Mouse (Mus musculus): Measurements from ENCODE around the gene Arhgap23. TPM values are rescaled to one million over a fixed set of nuclear protein-coding genes. Genes with fewer than 3 reads are reported as not detected.

The Arhgap23 gene
- not detected for polyA plus RNA-seq (2017; shearing (Covaris generic))

DNA sequence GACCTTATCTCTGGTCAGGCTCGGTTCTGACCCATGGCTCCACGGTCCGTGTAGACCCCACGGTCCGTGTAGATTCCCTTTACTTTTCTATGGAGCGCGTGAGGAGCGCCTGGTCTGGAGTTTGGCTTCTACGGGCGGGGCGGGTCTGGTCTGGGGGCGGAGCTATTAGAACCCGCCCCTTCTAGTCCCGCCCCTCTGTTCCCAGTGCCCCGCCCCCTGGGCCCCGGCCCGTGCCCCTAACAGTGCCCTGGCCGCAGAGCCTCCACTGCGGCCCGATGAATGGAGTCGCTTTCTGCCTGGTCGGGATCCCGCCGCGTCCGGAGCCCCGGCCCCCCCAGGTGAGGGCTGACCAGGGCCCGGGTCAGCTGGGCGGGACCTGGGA is at the start of gene Arhgap23:
Arhgap23 (plus strand) TSS at position 204 of the 382 bp plus-strand sequence.
- no peak for ATAC-seq

DNA sequence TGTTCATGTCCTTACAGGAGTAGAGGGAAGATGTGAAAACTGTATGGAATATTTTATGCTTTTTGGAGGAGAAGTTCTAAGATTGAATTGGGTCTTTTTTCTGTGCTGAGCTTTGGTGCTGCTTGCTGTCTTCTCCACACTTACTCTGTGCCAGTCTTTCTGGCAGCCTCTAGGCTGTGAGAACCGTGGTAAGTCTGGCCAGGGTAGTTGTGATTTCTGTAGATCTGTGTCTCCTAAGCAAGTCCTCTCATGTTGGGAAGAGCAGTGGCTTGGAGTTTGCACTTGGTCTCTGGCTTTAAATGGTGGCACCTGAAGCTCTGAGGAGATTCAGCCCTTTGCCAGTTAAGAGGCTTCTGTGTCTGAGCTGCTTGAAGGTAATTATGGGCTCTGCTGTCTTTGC is 49.8 kb upstream of the Arhgap23 start:
- ATAC-seq: no peak

DNA sequence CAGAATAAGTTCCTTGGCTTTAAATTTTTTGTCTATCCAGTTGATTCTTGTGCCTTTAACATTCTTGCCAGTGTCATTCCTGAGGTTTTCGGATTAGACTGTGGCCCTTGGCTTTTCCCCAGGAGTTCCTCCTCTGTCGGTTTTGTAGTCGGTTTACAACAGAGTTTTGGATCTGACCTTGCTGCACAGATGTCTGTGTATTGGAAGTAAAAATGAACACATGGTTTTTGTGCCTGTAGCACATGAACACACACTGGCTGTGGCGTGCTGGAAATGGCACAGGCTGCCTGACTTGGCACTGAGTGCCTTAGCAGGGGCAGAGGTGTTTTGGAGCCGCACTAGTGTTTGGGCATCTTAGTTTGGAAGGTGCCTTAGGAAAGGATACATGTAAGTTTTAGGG is 46.8 kb upstream of the Arhgap23 start:
- no peak for ATAC-seq

DNA sequence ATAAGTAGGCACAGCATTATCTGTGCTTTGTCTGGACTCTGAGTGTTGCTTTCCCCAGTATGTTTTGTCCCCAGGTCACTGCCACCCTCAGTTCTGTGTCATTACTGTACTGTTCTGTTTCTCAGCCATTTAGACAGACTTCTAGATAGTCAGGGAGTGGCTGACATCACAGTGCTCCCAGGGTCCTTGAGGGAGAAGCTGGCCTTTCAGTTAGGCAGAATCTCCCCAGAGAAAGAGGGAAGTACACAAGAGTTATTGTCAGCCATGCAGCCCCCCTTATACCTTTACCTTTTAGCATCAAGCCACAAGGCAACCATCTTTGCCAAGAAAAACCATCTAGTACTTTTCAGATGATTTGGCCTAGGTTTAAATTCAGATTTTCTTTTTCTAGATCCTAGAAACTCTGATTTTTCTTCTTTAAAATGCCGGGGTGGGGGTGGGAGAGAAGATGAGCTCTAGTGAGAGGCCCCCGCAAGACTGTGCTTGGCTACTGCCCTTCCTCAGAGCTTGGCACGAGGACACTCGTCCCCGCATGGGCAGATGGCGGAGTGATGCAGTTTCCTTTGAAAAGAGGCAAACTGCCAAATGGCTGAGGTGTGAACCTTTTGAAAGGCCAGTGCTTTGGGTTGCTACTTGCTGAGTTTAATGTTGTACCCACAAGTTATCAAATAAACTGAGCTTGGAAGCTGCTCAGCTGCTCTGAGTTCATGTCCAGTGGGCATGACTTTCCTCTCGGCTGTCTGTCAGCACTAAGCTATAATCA is 44.8 kb upstream of the Arhgap23 start:
- no peak for ATAC-seq

DNA sequence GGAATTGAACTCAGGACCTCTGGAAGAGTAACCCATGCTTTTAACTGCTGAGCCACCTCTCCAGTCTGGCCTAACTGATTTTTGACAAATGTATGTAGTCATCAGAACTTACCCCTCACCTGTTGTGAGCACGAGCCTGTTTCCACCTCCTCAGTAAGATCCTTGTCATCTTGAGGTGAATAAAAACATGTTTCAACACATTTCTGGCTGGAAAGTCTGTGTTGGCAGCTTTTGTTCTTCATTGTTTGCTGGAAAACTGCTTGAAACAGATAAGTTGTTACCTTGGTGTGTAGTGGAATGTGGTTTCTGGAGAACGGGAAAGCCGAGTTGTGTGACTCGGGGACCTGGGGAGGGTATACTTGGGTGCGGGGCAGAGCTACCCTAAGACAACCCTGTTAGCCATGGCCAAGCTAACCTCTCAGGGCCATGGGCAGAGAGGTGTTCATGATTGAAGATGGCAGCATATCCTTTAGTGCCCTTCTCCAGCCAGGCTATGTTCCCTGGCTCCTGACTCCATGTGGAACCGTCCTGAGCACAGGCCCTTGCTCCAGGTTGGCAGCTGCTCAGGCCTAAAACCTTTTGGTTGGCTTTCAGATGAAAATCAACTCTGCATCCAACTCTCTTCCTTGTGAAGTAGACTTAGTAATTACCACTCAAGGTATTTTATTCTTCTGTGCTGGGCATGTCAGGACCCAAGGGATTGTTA is 43.0 kb upstream of the Arhgap23 start:
- no peak for ATAC-seq

DNA sequence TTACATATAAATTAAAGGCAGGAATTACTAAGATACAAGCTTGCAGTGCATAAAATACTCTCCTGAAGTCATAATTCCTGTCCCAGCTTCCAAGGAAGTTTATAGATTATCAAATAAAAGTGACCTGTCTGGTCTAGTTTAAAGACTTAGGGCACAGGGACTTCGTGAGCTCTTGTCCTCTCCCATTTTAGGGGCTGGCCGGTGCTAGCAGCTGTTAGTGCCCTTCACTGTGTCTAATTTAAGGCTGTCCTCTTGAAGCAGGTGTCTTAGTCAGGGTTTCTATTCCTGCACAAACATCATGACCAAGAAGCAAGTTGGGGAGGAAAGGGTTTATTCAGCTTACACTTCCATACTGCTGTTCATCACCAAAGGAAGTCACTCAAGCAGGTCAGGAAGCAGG is 41.9 kb upstream of the Arhgap23 start:
- no peak for ATAC-seq

DNA sequence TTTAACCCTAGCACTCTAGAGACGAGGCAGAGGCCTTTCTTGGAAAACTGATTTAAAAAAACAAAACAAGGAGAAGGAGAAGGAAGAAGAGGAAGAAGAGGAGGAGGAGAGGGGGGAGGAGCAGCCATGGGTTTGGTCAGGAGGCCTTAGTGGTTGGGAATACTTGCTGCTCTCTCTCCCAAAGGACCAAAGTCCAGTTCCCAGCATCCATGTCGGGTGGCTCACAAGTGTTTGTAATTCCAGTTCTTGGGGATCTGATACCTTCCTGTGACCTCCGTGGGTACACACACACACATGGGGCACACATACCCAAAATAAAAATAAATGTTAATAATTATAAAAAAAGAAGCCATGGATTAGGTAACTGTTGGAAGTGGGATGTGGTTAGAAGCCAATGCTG is 35.3 kb upstream of the Arhgap23 start:
- no peak for ATAC-seq

DNA sequence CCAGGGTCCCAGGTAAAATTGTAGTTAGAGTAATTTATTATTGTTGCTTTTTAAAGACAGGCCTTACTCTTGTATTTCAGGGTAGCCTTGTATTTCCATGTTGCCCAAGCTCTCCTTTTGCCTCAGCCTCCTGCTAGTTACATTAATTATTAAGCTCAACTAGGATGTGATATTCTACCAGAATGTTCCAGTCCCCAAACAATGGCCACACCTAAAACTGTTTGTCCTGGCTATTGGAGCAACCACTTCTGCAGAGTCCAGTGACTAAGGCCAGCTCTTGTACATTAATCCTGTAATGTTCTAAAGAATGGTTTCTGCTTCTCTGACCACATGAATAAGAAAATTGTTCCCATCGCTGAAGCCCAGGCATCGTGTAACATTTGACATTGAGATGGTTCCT is 32.3 kb upstream of the Arhgap23 start:
- ATAC-seq: no peak

DNA sequence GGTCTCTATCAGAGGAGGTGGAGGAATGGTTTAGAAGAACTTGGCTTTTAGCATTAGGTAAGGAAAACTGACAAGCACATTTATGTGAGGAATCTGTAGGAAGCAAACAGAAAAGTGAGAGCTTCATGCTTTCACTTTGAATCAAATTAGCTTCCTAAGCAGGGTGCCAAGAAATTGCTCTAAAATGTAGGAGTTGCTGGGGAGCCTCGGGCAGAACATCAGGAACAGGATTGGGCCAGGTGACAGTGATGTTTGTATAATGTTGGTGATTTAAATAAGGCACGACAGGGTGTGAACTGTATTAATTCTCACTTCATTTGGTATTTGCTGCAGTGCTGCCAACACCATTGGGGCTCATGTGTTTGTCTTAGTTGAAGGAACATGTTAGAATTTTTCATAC is 31.6 kb upstream of the Arhgap23 start:
- no peak for ATAC-seq

DNA sequence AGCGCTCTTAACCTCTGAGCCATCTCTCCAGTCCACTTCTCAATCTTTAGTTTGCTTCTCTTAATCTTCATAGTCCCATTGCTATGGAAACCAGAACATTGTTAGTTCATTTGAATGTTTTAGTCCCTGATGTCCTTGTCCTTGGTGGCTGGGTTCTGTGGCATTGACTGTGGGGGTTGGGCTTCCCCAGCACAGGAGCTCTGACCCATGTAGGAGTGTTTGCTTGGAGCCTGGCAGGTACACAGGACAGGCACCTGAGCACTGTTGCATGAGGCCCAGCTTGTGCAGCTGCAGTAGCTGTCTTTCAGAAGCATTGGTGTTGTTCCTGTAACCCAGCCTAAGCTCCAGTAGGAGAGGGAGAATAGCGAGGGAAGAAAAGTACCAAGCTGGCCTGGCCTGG is 27.5 kb upstream of the Arhgap23 start:
- ATAC-seq: no peak

DNA sequence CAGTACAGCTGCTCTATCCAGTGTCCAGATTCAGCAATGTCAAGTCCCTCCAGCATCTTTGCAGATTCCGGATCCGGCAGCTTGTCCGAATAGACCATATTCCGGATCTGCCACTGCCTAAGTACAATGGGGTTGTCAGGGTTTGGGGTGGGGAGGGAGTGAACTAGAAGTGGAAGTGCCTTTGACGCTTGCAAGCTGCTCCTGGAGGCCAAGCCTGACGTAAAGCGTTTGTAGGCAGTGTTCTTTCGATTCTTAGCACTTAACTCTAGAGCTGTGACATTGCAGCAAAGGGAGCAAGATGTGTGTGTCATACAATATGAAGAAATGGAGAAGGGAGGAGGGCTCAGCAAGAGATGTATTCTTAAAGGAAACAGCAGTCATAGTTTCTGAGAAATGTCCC is 26.2 kb upstream of the Arhgap23 start:
- no peak for ATAC-seq

DNA sequence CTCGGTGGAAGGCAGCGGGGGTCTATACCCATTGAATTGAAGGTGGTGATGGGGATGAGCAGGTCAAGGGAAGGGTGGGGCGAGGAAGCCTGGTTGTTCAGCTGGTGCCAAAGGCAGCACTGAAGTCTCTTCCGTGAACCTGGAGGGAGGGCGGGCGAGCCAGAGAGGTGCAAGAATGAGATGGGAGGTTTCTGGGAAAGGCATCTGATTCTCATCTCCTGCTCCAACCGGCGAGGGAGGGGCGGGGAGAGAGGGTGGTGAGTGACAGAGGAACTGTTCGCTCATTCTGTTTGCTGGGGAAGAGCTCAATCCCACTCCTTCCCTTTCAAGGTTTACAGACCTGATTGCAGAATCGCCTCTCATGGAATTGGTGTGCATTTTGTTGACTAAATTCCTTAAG is 21.7 kb upstream of the Arhgap23 start:
- no peak for ATAC-seq

DNA sequence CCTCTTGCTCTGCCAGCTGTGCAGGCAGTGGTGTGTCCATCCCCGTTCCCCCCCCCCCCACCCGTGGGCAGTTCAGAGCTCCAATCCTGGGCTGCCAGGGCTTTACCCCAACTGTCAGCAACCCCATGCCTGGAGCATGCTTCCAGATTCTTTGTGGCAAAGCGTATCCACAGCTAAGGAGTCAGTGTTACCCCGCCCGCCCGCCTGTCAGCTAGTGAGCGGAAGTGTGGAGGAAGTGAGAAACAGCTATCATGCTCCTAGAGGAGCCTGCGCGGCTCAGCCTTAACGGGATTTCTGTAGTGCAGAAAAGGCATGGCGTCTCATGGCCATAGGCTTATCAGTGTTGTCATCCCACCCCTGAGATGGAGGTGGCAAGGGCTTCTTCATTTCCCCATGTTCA is 21.2 kb upstream of the Arhgap23 start:
- ATAC-seq: no peak

DNA sequence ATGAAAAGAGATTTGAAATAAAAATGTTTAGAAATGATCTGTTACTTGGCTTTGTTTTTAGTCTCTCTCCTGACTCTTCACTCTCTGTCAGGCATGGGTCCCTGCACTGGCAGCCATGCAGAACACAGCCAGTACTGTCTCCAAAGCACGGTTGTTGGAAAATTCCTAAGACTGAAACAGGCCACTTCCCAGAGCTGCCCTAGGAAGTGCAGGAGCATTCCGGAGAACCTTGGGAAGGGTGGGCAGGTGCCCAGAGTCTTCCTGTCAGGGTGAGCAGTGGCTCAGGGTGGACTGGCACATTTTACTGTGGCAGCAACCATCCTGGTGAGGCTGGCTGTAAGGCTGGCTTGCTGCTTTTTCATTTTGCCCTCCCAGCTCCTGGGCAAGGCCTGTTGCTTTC is 16.8 kb upstream of the Arhgap23 start:
- no peak for ATAC-seq

DNA sequence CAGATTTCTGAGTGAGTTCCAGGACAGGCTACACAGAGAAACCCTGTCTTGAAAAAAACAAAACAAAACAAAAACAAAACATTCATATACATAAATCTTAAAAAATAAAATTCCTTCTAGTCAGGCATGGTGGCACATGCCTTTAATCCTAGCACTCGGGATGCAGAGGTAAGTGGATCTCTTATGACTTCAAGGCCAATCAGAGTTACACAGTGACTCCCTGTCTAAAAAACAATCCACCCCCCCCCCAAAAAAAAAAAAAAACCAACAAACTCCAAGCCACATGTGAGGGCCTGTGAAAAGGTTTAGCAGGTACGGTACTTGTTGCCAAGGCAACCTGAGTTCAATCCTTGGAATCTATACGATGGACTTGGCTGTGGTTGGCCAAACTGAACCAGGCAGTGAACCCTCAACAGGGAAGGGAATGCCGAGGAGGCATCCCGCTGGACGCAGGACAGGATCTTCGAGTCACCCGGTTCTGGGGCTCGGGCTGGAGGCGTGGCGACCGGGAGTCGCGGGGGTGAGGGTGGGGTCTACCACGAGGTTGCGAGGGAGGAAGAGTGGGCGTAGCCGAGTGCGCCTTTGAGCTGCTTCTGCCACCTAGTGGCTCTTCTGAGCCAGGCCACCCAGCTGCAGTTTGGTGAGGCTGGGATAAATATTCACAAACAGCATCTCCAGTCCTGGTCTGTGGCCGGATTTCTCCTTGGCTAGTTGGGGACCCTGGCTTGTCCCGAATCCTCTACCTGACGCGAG is 15.2 kb upstream of the Arhgap23 start:
- ATAC-seq: peak; percentile 90

DNA sequence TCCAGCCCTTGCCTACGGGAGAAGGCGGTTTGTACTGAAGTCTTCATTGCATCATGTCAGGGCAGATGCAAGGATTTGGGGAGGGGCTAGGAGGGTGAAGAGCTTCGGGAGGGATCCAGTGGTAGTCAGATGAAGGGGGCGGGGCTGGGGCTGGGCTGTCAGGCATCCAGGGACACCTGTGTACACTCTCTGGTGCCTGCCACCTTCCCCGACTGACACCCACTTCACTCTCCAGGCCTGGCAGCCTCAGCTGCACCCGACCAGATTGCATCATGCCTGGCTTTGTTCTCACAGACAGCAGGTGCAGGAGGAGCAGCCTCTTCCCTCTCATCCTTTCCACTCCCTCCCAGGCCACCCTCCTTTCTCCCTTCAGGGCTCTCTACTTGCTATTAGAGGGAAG is 14.3 kb upstream of the Arhgap23 start:
- no peak for ATAC-seq

DNA sequence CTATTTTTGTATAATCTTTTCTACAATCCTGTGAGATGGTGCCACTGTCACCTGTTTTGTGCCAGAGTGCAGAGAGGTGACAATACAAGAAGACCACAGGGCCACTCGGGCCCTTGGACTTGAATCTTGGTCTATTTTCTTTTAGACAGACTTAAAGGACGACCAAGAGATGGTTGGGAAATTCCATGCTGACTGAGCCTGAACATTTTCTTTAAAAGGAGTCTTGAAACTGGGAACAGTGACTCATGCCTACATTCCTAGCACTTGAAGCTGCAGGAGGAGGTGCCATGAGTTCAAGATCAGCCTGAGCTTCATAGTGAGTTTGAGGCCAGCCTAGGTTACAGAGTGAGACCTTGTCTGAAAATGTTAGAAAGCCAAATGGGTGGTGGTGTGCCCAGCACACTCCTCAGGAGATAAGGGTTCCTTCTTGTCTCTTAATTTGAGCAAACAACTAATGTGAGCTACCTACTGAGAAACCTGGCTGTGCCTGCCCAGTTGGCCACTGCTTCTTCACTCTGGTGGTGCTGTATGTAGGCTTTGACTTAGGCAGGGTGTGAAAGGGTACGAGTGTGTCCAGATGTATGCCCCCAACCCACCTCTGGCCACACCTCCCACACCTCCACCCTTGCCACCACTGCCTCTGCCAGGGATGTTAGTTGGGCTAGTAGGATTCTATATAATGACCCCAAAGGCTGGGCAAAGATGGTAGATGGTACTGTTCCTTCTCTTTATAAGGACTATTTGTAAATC is 13.5 kb upstream of the Arhgap23 start:
- ATAC-seq: no peak

DNA sequence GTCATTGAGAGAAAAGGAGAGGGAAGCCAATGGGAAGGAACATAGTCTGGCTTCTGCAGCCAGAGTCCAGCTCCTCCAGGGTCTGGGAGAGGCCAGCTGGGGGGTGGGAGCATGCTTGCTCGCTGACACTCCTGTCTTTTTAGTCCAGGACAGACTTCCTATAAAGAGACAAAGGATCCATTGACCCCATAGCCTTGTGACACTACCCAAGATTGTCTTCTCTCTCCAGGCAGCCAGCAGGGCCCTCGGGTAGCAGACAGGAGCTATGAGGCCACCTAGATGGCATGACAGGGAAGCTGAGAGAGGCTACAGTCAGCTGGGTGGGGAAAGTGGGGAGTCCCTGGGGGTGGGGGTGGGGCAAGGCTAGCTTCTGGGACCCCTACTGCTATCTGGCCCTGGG is 12.6 kb upstream of the Arhgap23 start:
- no peak for ATAC-seq

DNA sequence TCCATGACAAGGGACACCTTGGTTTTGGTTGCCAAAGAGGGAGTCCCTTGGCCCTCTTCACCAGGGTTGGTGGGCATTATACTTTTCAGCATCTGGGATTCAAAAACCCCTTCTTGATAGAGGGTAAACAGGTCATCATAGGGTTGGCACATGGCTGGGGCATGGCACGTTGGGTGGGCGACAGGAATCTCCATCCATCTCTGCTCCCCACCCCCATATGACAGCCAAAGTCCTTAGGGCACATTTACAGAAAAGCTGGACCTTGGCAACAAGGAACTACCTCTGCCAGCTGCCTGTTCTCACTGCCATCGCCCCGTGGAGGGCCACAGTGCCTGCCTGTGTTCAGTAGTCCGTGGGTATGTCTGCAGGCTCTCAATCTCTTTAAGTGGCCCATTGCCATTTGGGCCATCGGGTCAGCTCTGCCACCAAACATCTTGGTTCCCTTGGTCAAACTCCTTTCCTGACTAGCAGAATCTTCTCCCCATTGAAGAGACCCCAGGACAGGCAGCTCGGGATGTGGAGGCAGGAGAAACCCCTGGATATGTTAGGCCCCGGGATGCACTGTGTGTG is 11.6 kb upstream of the Arhgap23 start:
- no peak for ATAC-seq

DNA sequence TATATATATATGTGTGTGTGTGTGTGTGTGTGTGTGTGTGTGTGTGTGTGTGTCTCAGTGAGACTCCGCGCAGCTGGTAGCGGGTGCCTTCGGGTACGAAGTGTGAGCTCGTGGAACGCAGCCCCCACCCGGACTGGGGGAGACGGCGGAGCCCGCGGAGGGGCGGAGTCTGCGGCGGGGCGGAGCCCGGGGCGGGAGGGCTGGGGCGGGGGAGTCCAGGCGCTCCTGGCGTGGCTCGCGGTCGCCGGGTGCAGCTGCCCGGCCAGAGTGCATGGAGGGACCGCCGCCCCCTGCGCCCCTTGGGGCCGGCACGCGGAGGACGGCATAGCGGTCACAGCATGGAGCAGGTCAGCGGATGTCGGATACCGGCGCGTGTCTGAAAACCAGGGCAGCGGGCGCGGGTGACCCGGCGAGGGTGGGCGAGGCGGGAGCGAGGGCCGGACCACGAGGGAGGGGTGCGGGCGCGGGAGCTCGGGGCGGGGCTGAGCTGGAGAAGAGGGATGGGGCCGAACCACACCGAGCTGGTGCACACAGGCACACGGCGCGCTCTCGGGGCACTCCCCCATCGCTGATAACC is 11.1 kb upstream of the Arhgap23 start:
- peak; percentile 23 for ATAC-seq

DNA sequence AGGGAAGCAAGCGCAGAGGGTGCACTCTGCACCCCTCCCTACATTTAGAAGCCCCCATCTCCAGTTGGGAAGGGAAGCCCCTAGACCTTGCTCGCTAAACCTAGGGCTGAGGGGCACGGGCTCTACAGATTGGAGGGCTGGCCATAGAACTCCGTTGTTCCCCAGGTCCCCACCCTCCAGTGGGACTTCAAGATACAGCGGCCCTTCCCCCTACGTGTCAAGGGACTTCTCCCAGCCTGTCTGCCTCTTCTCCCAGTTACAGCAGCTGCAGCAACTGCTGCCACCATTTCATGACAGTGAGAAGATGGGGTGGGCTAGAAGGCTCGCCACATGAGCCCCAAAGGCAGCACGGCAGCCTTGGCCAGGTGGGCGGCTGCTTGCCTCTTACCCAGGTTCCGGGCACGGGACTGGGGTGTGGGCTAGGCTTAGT is 10.6 kb upstream of the Arhgap23 start:
- peak; percentile 12 for ATAC-seq

All from CD4-positive, CD25-positive, alpha-beta regulatory T cell, adult 4 months (primary cell).